Mouse (Mus musculus) embryonic fibroblast, embryonic 13.5 days (primary cell): ENCODE results near the gene Rassf1.
A peak's percentile ranks its signal among the peaks of the same experiment; 100 is the strongest.

ENCODE experiments used
- CTCF ChIP-seq: IDR thresholded peaks from 2 replicates; pipeline ENCODE4 v1.5.1; 2011; ENCODE audit warnings: mild to moderate bottlenecking, control low read depth, low read length, moderate library complexity, borderline replicate concordance; ENCODE audit not compliant: insufficient read depth
- POLR2A ChIP-seq: IDR thresholded peaks from 2 replicates; pipeline ENCODE4 v1.6.1; 2011; ENCODE audit warnings: low read depth, mild to moderate bottlenecking, control low read depth, low read length, moderate library complexity

- TF ChIP-seq CTCF: peak; percentile 75
- no peak for TF ChIP-seq POLR2A
These were observed 5.8 kb upstream of the Rassf1 start for GRCm38 (mm10) chr9:107545602-107546001.
